Mouse (Mus musculus): ENCODE data around the gene Mospd3. TPM values are rescaled to one million over a fixed set of nuclear protein-coding genes. Genes with fewer than 3 reads are reported as not detected.

The Mospd3 gene
- total RNA-seq, 1 experiment from 2014 or later: 3.5 TPM

Other genes with a start within 250 kb of the Mospd3 start
- gene Zan, start 124.0 kb downstream of the Mospd3 start, total RNA-seq (2017): not detected in 2 replicates
- gene Pop7, start 98.5 kb downstream of the Mospd3 start, total RNA-seq (2017): 16.0 and 20.0 TPM in 2 replicates
- 32.0 and 37.7 TPM in 2 replicates for gene Gigyf1, start 82.5 kb downstream of the Mospd3 start, total RNA-seq (2017)
- gene Epo, start 67.8 kb downstream of the Mospd3 start, total RNA-seq (2017): not detected in 2 replicates
- 428 and 434 TPM in 2 replicates for gene Gnb2, start 67.5 kb downstream of the Mospd3 start, total RNA-seq (2017)
- gene Actl6b, start 47.5 kb downstream of the Mospd3 start, total RNA-seq (2017): 0.37 TPM in 1 of 2 replicates, not detected in the other
- gene Tfr2, start 31.2 kb downstream of the Mospd3 start, total RNA-seq (2017): 0.61 TPM in 1 of 2 replicates, not detected in the other
- 0.25 and 0.58 TPM in 2 replicates for gene Pcolce, start 12.7 kb upstream of the Mospd3 start, total RNA-seq (2017)
- gene Fbxo24, start 27.9 kb upstream of the Mospd3 start, total RNA-seq (2017): 0.61 and 0.70 TPM in 2 replicates
- 119 and 123 TPM in 2 replicates for gene Lrch4, start 28.1 kb upstream of the Mospd3 start, total RNA-seq (2017)
- gene Gm20605, start 28.1 kb upstream of the Mospd3 start, total RNA-seq (2017): 41.0 and 44.6 TPM in 2 replicates
- 109 and 156 TPM in 2 replicates for gene Sap25, start 40.3 kb upstream of the Mospd3 start, total RNA-seq (2017)
- gene Irs3, start 44.7 kb upstream of the Mospd3 start, total RNA-seq (2017): 0.47 and 0.61 TPM in 2 replicates
- gene Agfg2, start 83.7 kb upstream of the Mospd3 start, total RNA-seq (2017): 4.9 and 5.5 TPM in 2 replicates
- 0.12 TPM in 2 replicates for gene Nyap1, start 140.5 kb upstream of the Mospd3 start, total RNA-seq (2017)
- gene Tsc22d4, start 144.7 kb upstream of the Mospd3 start, total RNA-seq (2017): 170 TPM in 2 replicates
- gene Ppp1r35, start 177.8 kb upstream of the Mospd3 start, total RNA-seq (2017): 9.7 and 12.8 TPM in 2 replicates
- gene Mepce, start 186.6 kb upstream of the Mospd3 start, total RNA-seq (2017): 36.5 and 42.2 TPM in 2 replicates
- 24.7 and 29.4 TPM in 2 replicates for gene Zcwpw1, start 186.7 kb upstream of the Mospd3 start, total RNA-seq (2017)
- 321 and 361 TPM in 2 replicates for gene Pilra, start 235.2 kb upstream of the Mospd3 start, total RNA-seq (2017)

Data from neutrophil, adult 5-6 weeks (primary cell).